Mouse (Mus musculus): ENCODE measurements at regions not wholly inside any gene's neighbourhood (a gene's known extent, or its start where the extent isn't known, plus 50 kb on each side); places are given as distances from the start of the nearest gene placed in this dataset.

- no peak for TF ChIP-seq EP300 (IDR thresholded peaks at IDR 0.05)
- TF ChIP-seq CTCF (IDR thresholded peaks at IDR 0.05) = no peak
Measured at GRCm38 (mm10) chr15:56865035-56865804, 612.2 kb downstream of the Slc22a22 start.
